Mouse (Mus musculus) adrenal gland, postnatal 10 days (tissue): ENCODE measurements at regions not wholly inside any gene's neighbourhood (a gene's known extent, or its start where the extent isn't known, plus 50 kb on each side); places are given as distances from the start of the nearest gene placed in this dataset.
"Not testable (repeated sequence)": the region's sequence is repeated elsewhere in the genome, so short reads cannot be mapped to it uniquely, and the experiment has no call there.

ENCODE experiments used
- DNase-seq: peaks from one replicate; pipeline ENCODE4 v3.0.0; 2021; ENCODE audit warnings: mixed read lengths

GRCm38 (mm10) chr5:40901742-40902141, 806.2 kb downstream of the Rab28 start:
- DNase-seq: no peak

- no peak for DNase-seq
These were observed 825.1 kb downstream of the Rab28 start for GRCm38 (mm10) chr5:40882886-40883285.

- DNase-seq: no peak
These were observed 830.2 kb downstream of the Rab28 start for GRCm38 (mm10) chr5:40877756-40878155.

GRCm38 (mm10) chr5:40862349-40862748, 845.6 kb downstream of the Rab28 start:
- DNase-seq: not testable (repeated sequence)
